Comparison of ENCODE assay signal across 22 mouse cellular contexts in the genomic region with DNA sequence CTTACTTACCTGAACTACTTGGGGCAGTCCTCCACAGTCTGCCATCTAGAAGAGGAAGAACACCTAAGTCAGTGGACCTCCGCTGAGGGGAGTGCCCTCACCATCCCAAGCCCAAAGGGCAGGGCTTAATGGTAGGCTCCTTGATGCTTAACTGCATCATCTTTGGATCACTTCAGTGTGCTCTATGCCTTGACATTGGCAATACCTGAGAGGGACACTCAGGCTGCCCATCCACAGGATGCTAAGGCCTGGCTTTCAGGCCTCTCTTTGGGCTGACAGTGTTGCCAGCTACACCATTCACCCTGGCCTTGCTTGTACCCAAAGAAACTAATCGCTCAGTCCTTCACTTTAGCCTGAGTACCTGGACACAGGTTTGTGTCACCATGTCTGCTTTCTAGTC. TPM values are rescaled to one million over a fixed set of nuclear protein-coding genes. Genes with fewer than 3 reads are reported as not detected.
A peak's percentile ranks its signal among the peaks of the same experiment; 100 is the strongest.
DNase-seq lines count a peak whose midpoint lies in the region; ATAC-seq lines count a peak whose summit lies in the region.
"Had no signal": no experiment of that assay in that cellular context is flagged by ENCODE, and none has a peak within 500 bp of the region (broad histone marks: within the 10 kb centered on the region; RNA-seq: fewer than 3 reads in every experiment).

No protein-coding gene starts in this region.

- intact Hi-C loops in heart, postnatal 10 days (cut with DNase I): no loop called here

- peak; percentile 71 for DNase-seq in heart, adult 11 months
- DNase-seq in heart, embryonic 10.5 days (ENCODE audit: low spot score): peak; percentile 52
- no peak for DNase-seq in heart, postnatal 10 days
- DNase-seq: adrenal gland, adult 2 months; adrenal gland, adult 8-10 months; adrenal gland, postnatal 10 days; adrenal gland, postnatal 14 days; adrenal gland, postnatal 25 days; adrenal gland, postnatal 36 days; B cell, adult 2 months; cerebellum, adult 11 months; cerebellum, adult 11-12 months; cerebellum, adult 18-20 months had no signal

- peaks cover 3% of the 10 kb centered on the region for H3K4me1 ChIP-seq in heart, embryonic 12.5 days (replicated peaks)
- peaks cover 3% of the 10 kb centered on the region; the same call in 1 of the 2 replicates for H3K4me1 ChIP-seq in heart, embryonic 10.5 days
- peaks cover 35% of the 10 kb centered on the region for H3K4me1 ChIP-seq in liver, embryonic 15.5 days (replicated peaks)
- H3K4me1 ChIP-seq in liver, embryonic 12.5 days: peaks cover 46% of the 10 kb centered on the region

- no peak overlapping the region for H3K4me3 ChIP-seq in heart, embryonic 12.5 days
- no peak overlapping the region for H3K4me3 ChIP-seq in heart, embryonic 10.5 days
- H3K4me3 ChIP-seq in liver, embryonic 15.5 days (replicated peaks): no peak overlapping the region
- H3K4me3 ChIP-seq in liver, embryonic 12.5 days: no peak overlapping the region

- peaks cover 46% of the 10 kb centered on the region for H3K36me3 ChIP-seq in heart, embryonic 12.5 days
- H3K36me3 ChIP-seq in heart, embryonic 10.5 days: peaks cover 51% of the 10 kb centered on the region
- H3K36me3 ChIP-seq in liver, embryonic 15.5 days (replicated peaks): peaks cover 59% of the 10 kb centered on the region
- peaks cover 78% of the 10 kb centered on the region for H3K36me3 ChIP-seq in liver, embryonic 12.5 days

- H3K9me3 ChIP-seq in heart, embryonic 12.5 days (replicated peaks): no peaks in the 10 kb centered on the region
- no peaks in the 10 kb centered on the region for H3K9me3 ChIP-seq in heart, embryonic 10.5 days
- H3K9me3 ChIP-seq in liver, embryonic 15.5 days (replicated peaks): no peaks in the 10 kb centered on the region
- no peaks in the 10 kb centered on the region for H3K9me3 ChIP-seq in liver, embryonic 12.5 days (replicated peaks)
- H3K9me3 ChIP-seq: G1E had no signal

- H3K9ac ChIP-seq in heart, embryonic 12.5 days: no peak overlapping the region
- H3K9ac ChIP-seq in liver, embryonic 15.5 days: no peak overlapping the region
- no peak overlapping the region for H3K9ac ChIP-seq in liver, embryonic 12.5 days

- ATAC-seq in heart, embryonic 12.5 days (ENCODE audit: insufficient number of reproducible peaks, low FRiP score): no peak
- no peak for ATAC-seq in liver, embryonic 15.5 days (ENCODE audit: insufficient read depth)
- no peak for ATAC-seq in liver, embryonic 12.5 days
- ATAC-seq: activated CD4-positive, CD25-positive, alpha-beta regulatory T cell, adult 4 months; CD4-positive, CD25-positive, alpha-beta regulatory T cell, adult 4 months; Patski had no signal

- H3K27ac ChIP-seq in heart, embryonic 12.5 days (ENCODE audit: poor library complexity, severe bottlenecking): no peak overlapping the region
- no peak overlapping the region for H3K27ac ChIP-seq in heart, embryonic 10.5 days
- H3K27ac ChIP-seq in liver, embryonic 15.5 days (replicated peaks): 0 out of 2 replicates have a peak overlapping the region, but pooled peaks have one; percentile 6
- no peak overlapping the region for H3K27ac ChIP-seq in liver, embryonic 12.5 days

- H3K4me2 ChIP-seq in heart, embryonic 12.5 days: no peak overlapping the region
- H3K4me2 ChIP-seq in liver, embryonic 15.5 days: no peak overlapping the region
- H3K4me2 ChIP-seq in liver, embryonic 12.5 days: no peak overlapping the region

- H3K27me3 ChIP-seq in heart, embryonic 12.5 days (replicated peaks): no peaks in the 10 kb centered on the region
- H3K27me3 ChIP-seq in heart, embryonic 10.5 days (ENCODE audit: insufficient read depth, poor library complexity, severe bottlenecking): no peaks in the 10 kb centered on the region
- no peaks in the 10 kb centered on the region for H3K27me3 ChIP-seq in liver, embryonic 15.5 days
- H3K27me3 ChIP-seq in liver, embryonic 12.5 days (replicated peaks): no peaks in the 10 kb centered on the region
- H3K27me3 ChIP-seq: CH12.LX, Patski had no signal

- 95% methylated on average over 2 of the region's 2 CpGs for WGBS in heart, embryonic 12.5 days
- WGBS in heart, embryonic 10.5 days: 89% methylated on average over 2 of the region's 2 CpGs
- 89% methylated on average over 2 of the region's 2 CpGs for WGBS in liver, embryonic 15.5 days (ENCODE audit: insufficient replicate concordance)
- WGBS in liver, embryonic 12.5 days (ENCODE audit: insufficient replicate concordance): 98% methylated on average over 2 of the region's 2 CpGs

RNA-seq across cellular contexts. Expression of a gene that starts 44.4 kb away (rescaled TPM):
- 0.55 and 0.65 TPM in 2 replicates for polyA plus RNA-seq in heart, embryonic 12.5 days (2016; fragmentation: Nextera tagmentation; extraction: Ambion mirVana)
- 1.1 and 1.9 TPM in 2 replicates for polyA plus RNA-seq in heart, embryonic 10.5 days (2016; fragmentation: Nextera tagmentation; extraction: Ambion mirVana)
- under 1 TPM in 1 of 2 experiments, not detected in 1; 0.10 TPM for total RNA-seq in heart, postnatal 10 days (2021)
- 2.1 TPM in 2 replicates for polyA plus RNA-seq in liver, embryonic 15.5 days (2015; fragmentation: Nextera tagmentation; extraction: Ambion mirVana)
- polyA plus RNA-seq in liver, embryonic 12.5 days (2016; fragmentation: Nextera tagmentation; extraction: Ambion mirVana): 6.2 and 7.1 TPM in 2 replicates
- total RNA-seq: adrenal gland, adult 2 months; adrenal gland, postnatal 25 days; adrenal gland, postnatal 36 days; adrenal gland, postnatal 4 days had no signal

Comparison
In these comparisons a context has a peak if more than half of its experiments do, and no peak if none do; other contexts are left out.
1. DNase-seq: peak in heart, adult 11 months (single experiment) and heart, embryonic 10.5 days (single experiment); none in heart, postnatal 10 days (0 of 2).